Mouse (Mus musculus) 3134 (cell line): ENCODE results near the gene Foxn3.

Experiments
- DNase-seq: peaks from one replicate; pipeline ENCODE4 v3.0.0-alpha.2; 2011; ENCODE audit warnings: low spot score; ENCODE audit not compliant: insufficient read length; ENCODE audit errors: extremely low read depth

The Foxn3 gene

DNA sequence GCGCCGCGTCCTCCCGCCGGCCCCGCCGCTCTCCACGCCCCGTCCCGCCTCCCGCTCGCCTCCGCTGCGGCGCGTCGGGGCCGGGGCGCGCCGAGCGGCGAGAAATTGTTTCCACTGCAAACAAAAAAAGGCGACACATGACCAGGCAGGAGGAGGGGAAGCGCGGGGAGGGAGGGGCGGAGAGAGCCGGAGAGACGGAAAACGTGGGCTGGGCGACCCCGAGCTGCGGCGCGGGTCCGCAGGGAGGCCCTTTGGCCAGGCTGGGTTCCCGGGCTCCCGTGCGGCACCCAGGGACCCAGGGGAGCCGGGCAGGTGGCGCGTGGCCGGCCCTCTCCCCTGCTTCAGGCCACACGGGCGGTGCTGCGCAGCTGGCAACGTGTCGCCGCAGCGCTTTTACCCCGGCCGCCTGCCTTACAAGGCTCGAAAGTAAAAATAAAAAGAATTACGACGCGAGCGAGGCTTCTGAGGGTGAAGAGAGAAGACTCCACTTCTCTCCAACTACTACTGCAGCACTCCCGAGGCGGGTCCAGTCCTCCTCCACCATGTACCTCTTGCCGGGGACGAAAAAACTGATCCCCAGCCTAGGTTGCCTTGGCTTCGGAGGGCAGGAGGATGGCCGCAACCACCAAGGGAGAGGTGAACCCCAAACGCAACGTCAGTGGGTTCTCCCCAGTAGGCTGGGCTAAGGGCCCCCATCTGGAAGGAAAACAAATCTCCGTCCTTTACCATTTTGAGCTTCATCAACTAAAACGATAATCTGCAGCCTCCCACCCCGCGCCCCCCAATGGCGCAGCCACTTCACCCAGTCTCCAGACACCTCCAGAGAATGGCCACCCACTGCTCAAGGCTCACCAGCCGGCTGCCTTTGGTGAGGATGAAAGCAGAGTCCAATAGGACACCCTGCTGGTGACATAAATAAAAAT is 170.2 kb downstream of the Foxn3 start:
- peak; percentile 90 for DNase-seq

DNA sequence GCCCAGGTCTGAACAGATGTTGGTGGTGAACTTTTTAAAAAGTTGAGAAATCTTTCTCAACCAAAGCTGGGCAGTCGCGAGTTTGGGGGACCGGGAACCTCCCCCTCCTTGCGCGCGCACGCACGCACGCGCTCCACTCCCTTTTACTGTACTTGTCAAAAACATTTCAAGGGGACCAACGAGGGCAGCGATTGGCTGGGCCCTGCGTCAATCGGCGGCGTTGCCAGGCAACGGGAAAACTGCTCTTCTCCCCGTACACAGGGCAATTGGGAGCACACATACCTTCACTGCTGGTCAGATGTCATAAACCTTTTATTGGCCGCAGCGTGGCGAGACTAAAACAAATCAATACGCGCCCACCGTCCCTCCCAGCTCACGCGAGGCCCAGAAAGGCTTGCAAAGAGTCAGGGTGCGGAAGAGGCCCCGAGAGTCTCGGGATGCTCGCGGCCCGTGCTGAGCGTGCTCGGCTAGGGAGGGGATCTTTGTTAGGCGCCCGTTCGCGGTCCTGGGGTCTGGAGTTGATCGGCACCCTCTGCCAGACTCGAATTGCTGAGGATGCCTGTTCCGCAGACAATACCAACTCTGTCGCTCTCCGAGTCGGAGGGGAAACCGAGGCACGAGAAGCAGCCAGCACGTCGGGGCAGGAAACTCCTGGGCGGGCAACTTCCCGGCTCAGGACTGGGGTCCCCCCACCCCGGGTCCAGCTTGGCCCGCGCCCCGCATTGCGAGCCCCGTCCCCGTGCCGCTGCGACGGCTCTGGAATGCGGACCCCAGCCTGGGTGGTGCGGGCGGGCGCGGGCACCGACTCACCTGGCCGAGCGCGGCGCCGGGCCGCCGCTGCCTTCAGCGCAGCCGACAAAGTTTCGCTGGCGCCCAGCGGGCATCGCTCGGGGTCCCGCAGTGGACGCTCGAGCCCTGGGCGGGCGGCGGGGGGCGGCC is 171.2 kb downstream of the Foxn3 start:
- DNase-seq = peak; percentile 100

DNA sequence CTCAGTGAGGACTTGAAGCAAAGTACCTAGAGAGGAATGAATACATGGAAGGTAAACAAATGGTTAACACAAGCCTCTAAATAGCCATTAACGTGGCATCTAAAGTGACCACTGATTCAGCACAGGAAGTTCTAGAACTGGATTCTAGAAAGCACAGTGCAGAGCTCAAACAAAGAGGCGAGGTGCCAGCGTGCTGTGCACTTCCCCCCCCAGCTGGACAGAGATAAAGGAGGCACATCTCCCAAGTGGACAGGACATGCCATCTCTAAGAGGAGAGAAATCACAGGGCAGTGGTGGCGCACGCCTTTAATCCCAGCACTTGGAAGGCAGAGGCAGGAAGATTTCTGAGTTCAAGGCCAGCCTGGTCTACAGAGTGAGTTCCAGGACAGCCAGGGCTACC is 173.0 kb downstream of the Foxn3 start:
- no peak for DNase-seq

DNA sequence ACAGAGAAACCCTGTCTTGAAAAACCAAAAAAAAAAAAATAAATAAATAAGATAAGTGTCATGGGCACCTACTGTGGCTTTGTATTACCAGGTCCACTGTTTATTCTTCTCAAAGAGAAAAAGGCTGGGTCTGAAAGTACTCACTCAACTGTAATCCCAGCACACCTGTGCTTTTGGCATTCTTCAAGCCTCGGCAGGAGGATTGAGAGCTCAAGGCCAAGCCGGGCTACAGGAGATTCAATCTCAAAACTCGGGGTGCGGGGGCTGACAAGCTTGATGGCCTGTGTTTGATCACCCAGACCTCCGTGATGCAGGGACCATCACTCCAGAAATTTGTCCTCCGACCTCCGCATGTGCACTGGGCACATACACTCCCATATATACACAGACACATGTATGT is 174.1 kb downstream of the Foxn3 start:
- DNase-seq = no peak

DNA sequence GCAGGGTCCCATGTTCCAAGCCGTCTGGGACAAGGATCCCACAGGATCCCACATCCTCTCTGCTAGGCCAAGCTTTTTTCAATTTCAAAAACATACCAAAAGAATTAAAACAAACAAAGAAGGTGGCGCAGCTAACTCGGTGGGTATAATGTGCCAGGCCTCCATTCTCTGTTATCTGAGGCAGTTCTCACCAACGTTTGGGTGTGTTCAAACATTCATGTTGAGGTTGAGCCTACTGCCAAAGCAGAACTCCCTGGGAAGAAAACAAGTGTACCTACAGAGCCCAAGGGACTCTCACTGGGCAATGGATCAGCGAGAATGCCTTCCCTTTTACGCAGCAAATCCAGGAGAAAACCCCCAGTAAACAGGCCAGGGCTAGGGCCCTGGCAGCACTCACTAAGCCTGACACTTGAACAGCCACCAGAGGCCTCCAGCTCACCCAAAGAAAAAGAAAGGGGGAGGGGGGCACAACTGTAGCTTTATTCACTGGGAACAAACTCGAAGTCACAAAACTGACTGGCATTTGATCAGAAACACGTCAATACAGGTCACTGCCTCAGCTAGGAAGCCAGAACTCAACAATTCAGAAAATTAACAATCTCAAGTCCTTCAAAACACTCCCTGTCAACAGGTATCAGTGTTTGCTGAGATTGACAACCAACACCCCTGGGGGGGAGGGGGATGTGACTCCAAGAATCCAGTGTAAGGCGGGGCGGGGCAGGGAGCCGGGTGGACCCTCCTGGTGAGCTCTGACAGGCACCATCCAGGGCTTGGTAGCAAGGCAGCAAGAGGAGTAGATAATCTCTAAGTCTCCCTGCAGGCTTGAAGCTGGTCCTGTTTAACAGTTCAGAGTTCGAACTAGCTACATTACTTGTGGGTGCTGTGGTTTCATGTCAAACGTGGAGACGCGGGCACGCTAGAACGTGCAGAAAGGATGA is 177.2 kb downstream of the Foxn3 start:
- no peak for DNase-seq

DNA sequence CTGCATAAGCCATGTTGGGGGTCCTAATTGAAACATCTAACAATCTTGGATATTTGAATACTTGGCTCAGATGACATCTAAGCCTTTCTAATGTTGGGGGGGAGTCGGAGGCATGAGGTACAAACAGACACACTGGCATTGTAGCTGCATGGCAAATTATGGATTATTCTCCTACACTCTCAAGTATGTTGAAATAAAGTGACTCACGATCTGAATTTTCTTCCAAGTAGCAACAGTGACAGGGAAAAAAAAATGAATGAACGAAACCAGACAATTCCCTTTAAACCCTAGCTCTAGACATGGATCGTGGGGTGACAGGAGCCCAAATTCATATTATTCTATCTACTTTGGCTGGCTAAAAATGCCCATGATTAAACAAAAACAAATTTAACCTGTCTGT is 178.3 kb downstream of the Foxn3 start:
- DNase-seq = no peak

DNA sequence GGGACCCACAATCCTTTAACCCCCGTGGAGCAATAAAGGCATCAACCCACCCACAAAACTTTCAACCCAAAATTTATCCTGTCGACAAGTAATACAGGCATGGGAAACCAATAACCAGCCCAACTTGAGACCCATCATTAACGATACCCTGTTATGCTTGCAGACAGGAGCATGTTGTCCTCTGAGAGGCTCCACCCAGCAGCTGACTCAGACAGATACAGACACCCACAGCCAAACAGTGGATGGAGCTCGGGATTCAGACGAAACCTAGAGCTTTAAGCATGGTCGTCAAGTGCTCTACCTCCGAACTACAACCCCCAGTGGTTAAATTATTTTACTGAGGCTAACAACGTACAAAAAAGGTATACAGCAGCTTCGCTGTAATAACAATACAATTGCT is 182.1 kb downstream of the Foxn3 start:
- no peak for DNase-seq

DNA sequence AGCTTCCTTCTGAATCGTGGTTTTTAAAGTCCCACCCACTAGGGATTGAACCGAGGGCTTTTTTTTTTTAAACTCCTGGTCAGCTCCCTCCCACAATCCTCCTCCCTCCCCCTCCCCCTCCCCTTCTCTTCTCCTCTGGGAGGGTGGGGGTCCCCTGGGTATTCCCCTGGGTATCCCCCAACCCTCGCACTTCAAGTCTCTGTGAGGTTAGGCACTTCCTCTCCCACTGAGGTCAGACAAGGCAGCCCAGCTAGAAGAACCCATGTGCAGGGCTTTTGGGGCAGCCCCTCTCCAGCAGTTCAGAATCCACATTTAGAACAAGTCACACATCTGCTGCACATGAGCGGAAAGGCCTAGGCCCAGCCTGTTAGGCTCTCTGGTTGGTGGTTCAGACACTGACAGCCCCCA is 182.5 kb downstream of the Foxn3 start:
- DNase-seq = no peak

DNA sequence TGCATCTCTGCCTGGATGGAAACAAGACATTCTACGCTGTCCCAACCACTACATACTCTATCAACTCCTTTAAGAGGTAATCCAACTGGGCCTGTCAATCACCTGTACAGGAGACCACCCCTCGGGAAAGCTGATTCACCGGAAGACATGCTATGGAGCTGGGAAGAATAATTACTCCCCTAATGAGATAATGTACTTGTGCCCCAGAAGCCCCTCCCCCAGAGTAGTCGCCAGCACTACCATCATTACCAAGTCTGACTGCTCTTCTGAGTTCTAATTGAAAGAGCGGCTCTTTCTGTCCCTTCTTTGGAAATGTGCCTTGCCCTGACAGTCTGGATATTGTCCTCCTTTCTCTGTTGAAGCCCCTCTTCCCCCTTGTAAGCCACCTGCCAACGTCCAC is 183.3 kb downstream of the Foxn3 start:
- DNase-seq = no peak

DNA sequence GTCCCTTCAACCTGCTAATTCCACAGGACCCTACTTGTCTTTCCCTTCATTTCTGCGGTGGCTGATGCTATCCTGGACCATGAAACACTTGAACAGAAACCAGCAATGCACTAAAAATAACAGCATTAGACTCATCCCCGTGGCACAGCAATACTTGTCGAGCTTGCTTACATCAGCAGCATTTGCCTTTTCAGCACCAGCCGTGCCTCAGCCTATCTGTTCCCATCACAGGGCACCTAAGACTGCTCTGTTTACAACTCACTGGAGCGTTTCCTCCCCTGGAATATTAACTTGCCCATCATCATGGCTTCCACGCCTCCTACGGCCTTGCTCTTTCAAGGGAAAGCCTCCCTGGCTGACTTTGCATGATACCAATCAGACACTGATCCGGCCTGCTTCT is 185.1 kb downstream of the Foxn3 start:
- no peak for DNase-seq

DNA sequence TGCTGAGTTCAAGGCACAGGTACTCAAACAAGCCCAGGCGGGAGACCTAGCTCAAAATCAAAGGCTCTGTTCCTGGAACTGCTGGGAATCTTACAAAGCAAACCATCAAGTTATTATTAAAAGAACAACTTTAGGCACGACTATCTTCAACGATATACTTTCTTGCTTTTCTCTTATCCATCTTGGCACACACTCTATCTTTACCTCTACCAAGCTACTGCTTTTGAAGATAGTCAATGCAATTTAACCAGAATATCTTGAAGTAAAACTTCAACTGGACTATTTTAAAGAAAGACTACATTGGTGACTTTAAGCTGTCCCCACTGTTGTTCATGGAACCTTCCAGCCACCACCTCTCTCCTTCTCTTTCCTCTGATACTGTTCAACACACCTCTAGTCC is 185.7 kb downstream of the Foxn3 start:
- DNase-seq = no peak

DNA sequence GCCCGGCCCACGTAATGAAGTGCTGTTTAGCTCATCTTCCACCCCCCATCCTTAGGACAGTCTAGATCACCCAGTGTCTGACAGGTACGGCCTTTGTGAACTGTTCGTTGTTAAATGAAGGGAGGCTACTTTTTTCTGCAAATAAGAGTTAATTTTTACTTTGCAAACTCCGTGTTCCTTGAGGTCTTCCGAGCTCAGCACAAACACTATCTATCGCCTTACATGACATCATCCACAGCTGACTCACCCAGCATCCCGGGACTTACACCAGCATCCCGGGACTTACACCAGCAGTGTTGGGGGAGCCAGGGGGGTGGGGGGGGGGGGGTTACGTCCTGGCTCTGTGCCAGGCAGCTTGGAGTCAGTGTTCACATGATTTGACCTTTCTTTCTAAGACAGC is 186.3 kb downstream of the Foxn3 start:
- DNase-seq = peak; percentile 22

DNA sequence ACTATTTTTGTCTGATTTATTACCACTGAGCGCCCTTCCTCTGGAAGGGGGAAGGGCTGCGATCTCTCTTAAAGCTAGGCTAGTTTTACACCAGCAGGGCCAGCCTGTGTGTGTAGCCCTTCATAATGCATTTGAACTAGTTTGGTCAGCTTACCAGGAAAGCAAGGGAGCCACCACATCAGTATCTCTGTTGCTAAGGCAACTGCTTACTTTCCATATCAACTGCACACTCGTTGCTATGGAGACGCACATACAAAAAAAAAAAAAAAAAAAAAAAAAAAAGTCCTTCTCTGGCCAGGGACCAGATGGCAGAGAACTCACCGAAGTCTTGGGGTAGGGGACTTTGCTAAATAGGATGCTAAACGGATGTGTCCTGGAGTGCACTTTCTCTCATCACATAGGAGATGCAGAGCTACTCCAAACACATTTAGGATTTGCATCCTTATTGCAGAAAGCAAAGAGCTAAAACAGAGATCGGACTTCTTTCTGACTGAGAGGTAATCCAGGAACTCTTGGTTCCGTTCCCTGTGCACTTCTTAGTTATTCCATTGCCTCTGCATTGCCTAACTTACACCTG is 187.4 kb downstream of the Foxn3 start:
- DNase-seq = no peak

DNA sequence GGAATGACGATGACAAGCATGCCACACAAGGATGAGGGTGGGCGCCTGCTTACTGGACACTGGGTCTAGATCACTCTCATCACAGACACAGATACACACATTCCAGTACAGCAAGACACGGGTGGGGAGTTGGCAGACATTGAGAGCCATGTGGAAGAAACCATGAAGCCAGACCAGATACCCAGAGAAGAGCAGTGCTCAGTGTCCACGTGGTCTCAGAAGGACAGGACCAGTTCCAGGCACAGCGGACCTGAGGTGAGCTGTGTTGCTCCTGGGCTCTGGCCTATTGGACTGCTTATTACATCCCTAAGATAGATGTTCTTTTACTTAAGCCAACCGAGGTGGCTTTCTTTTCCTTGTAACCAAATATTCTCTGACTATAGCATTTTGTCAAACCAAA is 188.0 kb downstream of the Foxn3 start:
- no peak for DNase-seq

DNA sequence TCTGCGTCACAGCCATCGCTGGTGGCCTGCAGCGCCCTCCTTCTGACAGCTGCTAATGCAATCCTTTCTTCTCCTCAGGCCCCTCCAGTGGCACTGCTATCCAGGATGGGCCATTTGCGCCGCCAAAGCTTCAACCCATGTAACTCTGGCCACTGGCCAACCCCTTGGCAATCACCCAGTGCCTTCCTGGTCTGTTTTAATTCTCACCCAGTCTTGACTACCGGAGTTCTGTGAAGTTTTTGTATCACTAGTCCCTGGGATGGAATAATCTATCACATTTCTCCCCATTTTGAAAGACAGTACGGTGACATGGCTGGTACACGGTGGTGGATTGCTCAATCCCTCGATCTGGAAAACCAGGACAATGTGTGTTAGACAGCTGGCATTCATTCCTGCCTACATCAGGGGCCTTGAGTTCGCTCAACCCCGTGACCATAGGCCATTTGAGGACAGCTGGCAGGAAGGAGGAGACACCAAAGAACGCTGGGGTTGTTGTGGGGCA is 189.2 kb downstream of the Foxn3 start:
- no peak for DNase-seq

DNA sequence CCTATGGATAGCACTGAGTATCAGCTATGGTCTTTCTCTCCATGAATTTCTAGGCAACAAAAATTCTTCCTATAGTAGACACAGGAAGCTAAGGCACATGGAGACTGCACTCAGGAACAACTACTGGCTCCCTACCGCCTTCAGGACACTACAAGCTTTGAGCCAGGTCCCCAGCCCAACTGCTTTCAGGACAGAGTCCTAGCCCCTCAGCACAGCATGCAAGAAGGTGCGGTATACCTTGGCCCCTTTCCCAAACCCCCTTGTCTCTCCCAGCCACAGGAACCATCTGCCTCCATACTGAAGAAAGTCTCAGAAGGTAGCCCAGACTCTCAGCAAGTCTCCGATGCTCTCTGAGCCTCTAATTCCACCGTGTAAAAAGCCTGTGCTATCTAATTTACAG is 189.8 kb downstream of the Foxn3 start:
- DNase-seq = no peak

DNA sequence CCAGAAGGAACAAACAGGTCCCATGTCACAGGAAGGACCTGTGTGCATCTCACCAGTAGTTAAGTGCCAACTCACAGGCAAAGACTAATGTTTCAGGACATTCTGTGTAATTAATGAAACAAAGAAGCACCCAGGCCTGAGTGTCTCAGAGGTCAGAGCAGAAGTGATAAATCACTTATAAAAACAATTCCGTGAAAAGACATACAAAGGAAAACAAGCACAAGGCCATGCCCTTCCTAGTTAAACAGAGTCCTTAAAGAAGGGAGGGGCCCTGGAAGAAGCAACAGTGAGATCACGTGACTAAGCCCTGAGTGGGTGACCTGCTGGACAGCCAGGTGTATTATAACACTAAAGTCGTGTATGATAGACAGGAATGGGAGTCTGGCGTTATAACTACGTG is 191.9 kb downstream of the Foxn3 start:
- DNase-seq = no peak

DNA sequence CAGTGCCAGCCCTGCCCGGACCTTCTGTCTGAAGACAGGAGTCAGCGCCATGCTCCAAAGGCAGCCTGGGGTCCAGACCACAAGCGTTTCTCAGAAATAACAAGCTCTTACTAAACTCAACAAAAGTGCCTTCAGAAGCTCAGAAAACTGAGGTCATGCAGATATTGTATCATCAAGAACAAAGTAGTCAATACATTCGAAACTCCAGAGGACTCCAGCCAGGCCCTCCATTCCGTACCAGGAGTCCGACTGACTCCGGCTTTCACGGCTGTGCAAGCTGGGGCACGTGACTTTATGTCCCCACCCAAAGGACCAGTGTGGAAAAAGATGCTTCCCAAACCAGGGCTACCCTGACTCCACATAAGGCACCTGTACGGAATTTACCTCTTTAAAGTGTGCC is 195.1 kb downstream of the Foxn3 start:
- no peak for DNase-seq

DNA sequence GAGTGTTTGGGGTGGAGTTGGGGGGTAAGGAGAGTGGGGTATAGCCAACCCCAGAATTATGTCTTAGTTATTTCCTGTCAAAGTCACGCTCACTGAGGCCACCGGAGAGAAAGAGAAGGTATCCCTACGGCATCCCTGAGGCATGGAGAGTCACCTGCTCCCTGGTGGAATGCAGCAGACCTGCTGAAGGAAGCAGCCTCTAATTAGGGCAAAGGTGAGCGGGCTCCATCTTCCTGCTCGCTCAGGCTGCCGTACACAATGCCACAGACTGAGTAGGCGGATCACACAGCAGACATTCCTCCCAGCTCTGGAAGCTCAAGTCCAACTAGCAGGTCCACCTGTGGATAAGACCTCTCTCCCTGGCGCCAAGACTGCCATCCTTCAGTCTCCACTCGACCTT is 197.4 kb downstream of the Foxn3 start:
- DNase-seq = no peak

DNA sequence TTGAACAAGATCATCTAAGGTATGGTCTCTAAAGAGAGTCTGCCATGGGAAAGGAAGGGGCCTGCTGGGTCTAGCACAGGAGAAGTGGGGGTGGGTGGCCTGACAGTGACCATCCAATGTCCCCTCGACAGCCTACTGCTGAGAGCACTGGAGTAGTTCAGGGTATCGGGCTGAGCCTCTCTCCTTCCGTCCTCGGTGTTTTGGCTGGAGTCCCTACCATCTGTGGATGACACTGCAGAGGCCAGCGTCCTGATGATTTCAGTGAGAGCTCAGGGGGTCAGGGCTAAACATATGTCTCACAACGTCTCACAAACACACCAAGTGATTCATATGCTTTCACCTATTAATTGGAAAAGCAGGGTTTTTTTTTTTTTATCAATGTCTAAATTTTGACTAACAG is 199.2 kb downstream of the Foxn3 start:
- DNase-seq = no peak
